Mouse (Mus musculus): ENCODE data around the gene Ywhah. TPM values are rescaled to one million over a fixed set of nuclear protein-coding genes. Genes with fewer than 3 reads are reported as not detected.

The Ywhah gene
- polyA plus RNA-seq, 1 experiment from 2014 or later, result 595 TPM

GRCm38 (mm10) chr5:33001111-33001510 is 17.5 kb upstream of the Ywhah start:
- H3K27me3 ChIP-seq, result no peaks in the 10 kb centered on the region
- 90% methylated on average over 5 of the region's 5 CpGs for WGBS

GRCm38 (mm10) chr5:33002781-33003180 is 15.8 kb upstream of the Ywhah start:
- Histone ChIP-seq H3K9ac (replicated peaks) (no peak overlapping the region), H3K36me3 (no peaks in the 10 kb centered on the region), H3K9me3 (no peaks in the 10 kb centered on the region), H3K4me1 (peaks cover 15% of the 10 kb centered on the region), H3K4me3 (no peak overlapping the region), H3K27me3 (no peaks in the 10 kb centered on the region), H3K4me2 (replicated peaks) (no peak overlapping the region), H3K27ac (replicated peaks) (no peak overlapping the region)
- 84% methylated on average over 5 of the region's 5 CpGs for WGBS
- no peak for ATAC-seq (replicated peaks)

More at GRCm38 (mm10) chr5:33001111-33001510, 17.5 kb upstream of the Ywhah start:
- ATAC-seq (replicated peaks), result no peak
- Histone ChIP-seq H3K9ac (replicated peaks) (no peak overlapping the region), H3K27ac (replicated peaks) (no peak overlapping the region), H3K9me3 (no peaks in the 10 kb centered on the region), H3K4me3 (no peak overlapping the region), H3K4me2 (replicated peaks) (no peak overlapping the region), H3K36me3 (no peaks in the 10 kb centered on the region), H3K4me1 (peaks cover 9% of the 10 kb centered on the region)

- H3K9ac ChIP-seq (replicated peaks), result no peak overlapping the region
- H3K4me3 ChIP-seq, result no peak overlapping the region
- H3K36me3 ChIP-seq, result no peaks in the 10 kb centered on the region
- H3K4me1 ChIP-seq, result peaks cover 15% of the 10 kb centered on the region
- no peaks in the 10 kb centered on the region for H3K9me3 ChIP-seq
- no peaks in the 10 kb centered on the region for H3K27me3 ChIP-seq
- WGBS, result 85% methylated on average over 6 of the region's 6 CpGs
- H3K4me2 ChIP-seq (replicated peaks), result no peak overlapping the region
- H3K27ac ChIP-seq (replicated peaks), result no peak overlapping the region
- ATAC-seq (replicated peaks), result no peak
Observed at GRCm38 (mm10) chr5:33003500-33003899, 15.1 kb upstream of the Ywhah start.

DNA sequence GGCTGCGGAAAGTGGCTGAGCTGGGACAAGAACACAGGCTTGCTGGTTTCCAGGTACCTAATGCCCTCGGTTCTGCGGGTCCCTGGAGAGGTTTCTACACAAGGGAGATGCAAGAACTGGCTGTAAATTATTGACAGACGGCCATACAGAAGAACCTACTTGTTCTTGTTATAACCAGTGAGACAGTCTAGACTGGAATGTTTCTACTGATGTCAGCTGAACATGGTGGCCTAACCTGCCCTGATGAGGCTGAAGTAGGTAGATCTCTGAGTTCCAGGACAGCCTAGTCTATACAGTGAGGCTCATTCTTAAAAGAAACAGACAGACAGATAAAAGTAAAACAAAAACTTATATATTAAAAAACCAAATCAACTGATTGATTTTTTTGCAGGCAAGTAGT is 14.5 kb upstream of the Ywhah start:
- Histone ChIP-seq H3K4me1 (peaks cover 15% of the 10 kb centered on the region), H3K4me3 (no peak overlapping the region), H3K9ac (replicated peaks) (no peak overlapping the region), H3K9me3 (no peaks in the 10 kb centered on the region), H3K27ac (replicated peaks) (no peak overlapping the region), H3K36me3 (no peaks in the 10 kb centered on the region), H3K4me2 (replicated peaks) (no peak overlapping the region), H3K27me3 (no peaks in the 10 kb centered on the region)
- 81% methylated on average over 4 of the region's 4 CpGs for WGBS
- no peak for ATAC-seq (replicated peaks)

DNA sequence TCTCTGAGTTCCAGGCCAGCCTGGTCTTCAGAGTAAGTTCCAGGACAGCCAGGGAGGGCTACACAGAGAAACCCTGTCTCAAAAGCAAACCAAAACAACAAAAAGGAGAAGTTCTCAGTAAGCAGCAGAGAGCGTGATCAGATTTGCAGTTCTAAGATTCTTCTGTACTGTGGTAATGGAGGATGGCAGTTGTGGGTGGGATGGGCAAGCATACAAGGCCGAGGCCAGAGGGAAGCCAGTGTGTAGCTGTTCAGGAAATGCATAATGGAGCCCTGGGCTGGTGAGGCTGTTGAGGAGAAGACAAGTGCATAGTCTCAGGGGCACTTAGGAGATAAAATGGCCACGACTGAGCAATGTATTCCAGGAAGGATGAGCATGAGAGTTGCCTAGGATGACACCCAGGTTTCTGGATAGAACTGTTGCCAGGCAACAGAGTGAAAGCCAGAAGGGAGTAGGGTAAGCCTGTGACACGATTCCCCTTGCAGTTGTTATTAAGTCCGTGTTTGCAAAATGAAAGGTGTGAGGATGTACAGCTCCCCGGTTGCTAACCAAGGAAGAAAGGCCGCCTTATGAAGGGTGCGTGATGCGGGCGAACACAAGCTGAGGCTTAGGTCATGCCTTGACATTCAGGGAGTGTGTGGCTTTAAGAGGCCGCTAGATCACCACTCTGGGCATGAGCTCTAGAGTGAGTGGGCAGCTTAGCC is 13.0 kb upstream of the Ywhah start:
- Histone ChIP-seq H3K9me3 (no peaks in the 10 kb centered on the region), H3K36me3 (no peaks in the 10 kb centered on the region), H3K9ac (replicated peaks) (no peak overlapping the region), H3K4me2 (replicated peaks) (no peak overlapping the region), H3K27me3 (no peaks in the 10 kb centered on the region), H3K4me3 (no peak overlapping the region), H3K4me1 (peaks cover 18% of the 10 kb centered on the region), H3K27ac (replicated peaks) (peak overlapping the region; percentile 71)
- WGBS, result 66% methylated on average over 11 of the region's 11 CpGs
- peak; percentile 30; the same call in 1 of the 2 replicates for ATAC-seq (replicated peaks)

DNA sequence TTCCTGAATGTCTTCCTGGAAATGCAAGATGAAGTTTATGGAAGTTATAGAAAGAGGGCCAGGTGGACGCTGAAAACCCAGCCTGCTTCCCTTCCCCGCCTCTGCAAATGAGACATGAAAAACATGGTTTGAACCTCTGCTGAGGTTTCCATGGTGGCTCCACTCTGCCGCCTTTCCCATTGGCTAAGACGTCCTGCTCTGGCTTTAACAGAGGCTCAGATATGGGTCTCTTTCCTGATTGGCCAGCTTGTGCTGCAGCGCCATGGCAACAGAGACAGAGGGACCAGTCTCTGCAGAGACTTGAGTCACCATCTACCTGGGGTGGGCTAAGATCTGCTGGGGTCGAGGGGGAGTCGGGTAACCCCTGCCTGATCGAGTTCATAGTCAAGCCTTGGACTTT is 11.9 kb upstream of the Ywhah start:
- no peak overlapping the region for H3K9ac ChIP-seq (replicated peaks)
- peak; percentile 68 for ATAC-seq (replicated peaks)
- no peak overlapping the region for H3K27ac ChIP-seq (replicated peaks)
- peaks cover 29% of the 10 kb centered on the region for H3K4me1 ChIP-seq
- H3K27me3 ChIP-seq, result no peaks in the 10 kb centered on the region
- H3K36me3 ChIP-seq, result no peaks in the 10 kb centered on the region
- no peaks in the 10 kb centered on the region for H3K9me3 ChIP-seq
- WGBS, result 33% methylated on average over 8 of the region's 8 CpGs
- no peak overlapping the region for H3K4me2 ChIP-seq (replicated peaks)
- H3K4me3 ChIP-seq, result no peak overlapping the region

DNA sequence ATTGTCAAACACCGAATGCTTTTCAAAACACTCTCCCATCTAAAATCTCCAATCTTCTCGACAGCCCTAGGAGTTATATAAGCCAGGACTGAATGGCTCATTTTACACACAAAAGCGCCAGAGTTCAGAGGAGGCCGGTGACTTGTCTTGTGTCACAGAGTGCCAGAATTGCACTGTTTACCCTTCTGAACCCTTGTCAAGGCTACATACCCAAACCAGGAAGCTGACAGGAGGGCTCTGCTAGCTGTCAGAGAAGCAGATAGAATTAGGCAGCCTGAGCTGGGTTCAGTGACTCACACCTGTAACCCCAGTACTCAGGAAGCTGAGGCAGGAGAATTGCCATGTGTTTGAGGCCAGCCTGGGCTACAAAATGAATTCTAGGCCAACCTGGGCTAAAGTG is 11.2 kb upstream of the Ywhah start:
- H3K4me1 ChIP-seq, result peaks cover 31% of the 10 kb centered on the region
- no peaks in the 10 kb centered on the region for H3K36me3 ChIP-seq
- WGBS, result 63% methylated on average over 4 of the region's 4 CpGs
- no peak for ATAC-seq (replicated peaks)
- H3K27ac ChIP-seq (replicated peaks), result no peak overlapping the region
- no peak overlapping the region for H3K4me2 ChIP-seq (replicated peaks)
- no peak overlapping the region for H3K9ac ChIP-seq (replicated peaks)
- H3K9me3 ChIP-seq, result no peaks in the 10 kb centered on the region
- no peak overlapping the region for H3K4me3 ChIP-seq
- no peaks in the 10 kb centered on the region for H3K27me3 ChIP-seq

DNA sequence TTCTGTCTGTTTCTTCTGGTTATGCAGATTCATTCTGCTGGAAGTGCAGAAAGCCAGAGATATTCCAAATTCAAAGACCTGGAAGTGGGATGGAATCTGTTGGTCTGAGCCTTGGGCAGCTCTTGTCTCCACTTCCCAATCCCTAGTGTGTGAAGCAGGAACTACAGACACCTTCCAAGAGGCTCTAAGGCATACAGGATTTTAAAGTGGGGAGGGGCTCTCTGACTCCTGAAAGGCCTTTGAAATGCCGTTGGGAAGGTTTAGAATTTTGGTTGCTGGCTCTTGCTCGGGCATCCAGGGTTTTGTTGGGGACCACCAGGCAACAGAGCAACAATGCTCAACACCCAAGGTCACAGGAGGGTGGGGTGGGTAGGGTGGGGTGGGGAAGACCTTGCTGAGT is 9.3 kb upstream of the Ywhah start:
- ATAC-seq (replicated peaks), result no peak
- H3K9ac ChIP-seq (replicated peaks), result no peak overlapping the region
- 61% methylated on average over 2 of the region's 2 CpGs for WGBS

GRCm38 (mm10) chr5:33009818-33010812 is 8.5 kb upstream of the Ywhah start:
- H3K9me3 ChIP-seq, result no peaks in the 10 kb centered on the region
- H3K4me1 ChIP-seq, result peaks cover 31% of the 10 kb centered on the region
- no peaks in the 10 kb centered on the region for H3K27me3 ChIP-seq
- ATAC-seq (replicated peaks), result no peak
- H3K4me2 ChIP-seq (replicated peaks), result no peak overlapping the region
- H3K27ac ChIP-seq (replicated peaks), result no peak overlapping the region; the same call in 1 of the 2 replicates
- no peak overlapping the region for H3K9ac ChIP-seq (replicated peaks)
- H3K4me3 ChIP-seq, result no peak overlapping the region
- H3K36me3 ChIP-seq, result no peaks in the 10 kb centered on the region
- WGBS, result 79% methylated on average over 14 of the region's 14 CpGs

More for the DNA sequence above, 9.3 kb upstream of the Ywhah start:
- no peaks in the 10 kb centered on the region for H3K27me3 ChIP-seq
- H3K9me3 ChIP-seq, result no peaks in the 10 kb centered on the region
- H3K4me2 ChIP-seq (replicated peaks), result no peak overlapping the region
- no peak overlapping the region for H3K4me3 ChIP-seq
- no peak overlapping the region for H3K27ac ChIP-seq (replicated peaks)
- H3K4me1 ChIP-seq, result peaks cover 31% of the 10 kb centered on the region
- no peaks in the 10 kb centered on the region for H3K36me3 ChIP-seq

GRCm38 (mm10) chr5:33011132-33012106 is 7.2 kb upstream of the Ywhah start:
- Histone ChIP-seq H3K4me3 (no peak overlapping the region), H3K27ac (replicated peaks) (peak overlapping the region; percentile 49), H3K9me3 (no peaks in the 10 kb centered on the region), H3K4me1 (peaks cover 25% of the 10 kb centered on the region), H3K9ac (replicated peaks) (peak overlapping the region; percentile 9; the same call in 1 of the 2 replicates), H3K4me2 (replicated peaks) (peak overlapping the region; percentile 32), H3K27me3 (no peaks in the 10 kb centered on the region), H3K36me3 (no peaks in the 10 kb centered on the region)
- peak; percentile 55 for ATAC-seq (replicated peaks)
- 27% methylated on average over 15 of the region's 15 CpGs for whole genome bisulfite sequencing

- Histone ChIP-seq H3K9me3 (no peaks in the 10 kb centered on the region), H3K9ac (replicated peaks) (no peak overlapping the region), H3K36me3 (no peaks in the 10 kb centered on the region), H3K4me1 (peaks cover 24% of the 10 kb centered on the region), H3K4me2 (replicated peaks) (no peak overlapping the region), H3K27ac (replicated peaks) (no peak overlapping the region), H3K4me3 (no peak overlapping the region), H3K27me3 (no peaks in the 10 kb centered on the region)
- ATAC-seq (replicated peaks), result no peak
- 64% methylated on average over 1 of the region's 1 CpGs for WGBS
Observed at GRCm38 (mm10) chr5:33014096-33014495, 4.5 kb upstream of the Ywhah start.
